Mouse (Mus musculus): Measurements from ENCODE around the gene Brd9. TPM values are rescaled to one million over a fixed set of nuclear protein-coding genes. Genes with fewer than 3 reads are reported as not detected.
A peak's percentile ranks its signal among the peaks of the same experiment; 100 is the strongest.

Brd9 gene
- polyA plus RNA-seq, 1 experiment from 2014 or later, result 48.4 TPM

- no peaks in the 10 kb centered on the region for H3K36me3 ChIP-seq (ENCODE audit: insufficient read depth, low read length)
- H3K4me3 ChIP-seq (ENCODE audit: low read length), result peak within 1 kb of the TSS; percentile 59
- peak within 1 kb of the TSS; percentile 61 for H3K9ac ChIP-seq (replicated peaks; ENCODE audit: low read length)
- peaks cover 13% of the 10 kb centered on the region; the same call in 1 of the 2 replicates for H3K4me1 ChIP-seq (ENCODE audit: insufficient read depth, low read length)
- peaks cover 34% of the 10 kb centered on the region for H3K27me3 ChIP-seq (ENCODE audit: insufficient read depth, low read length)
- H3K9me3 ChIP-seq (ENCODE audit: low read length), result no peaks in the 10 kb centered on the region
- under 1% methylated on average over 56 of the region's 56 CpGs for WGBS
- peak; percentile 98 for ATAC-seq (ENCODE audit: low FRiP score, low TSS enrichment)
- H3K27ac ChIP-seq (ENCODE audit: low read length), result no peak within 1 kb of the TSS
- H3K4me2 ChIP-seq (replicated peaks; ENCODE audit: low read depth, low read length), result peak within 1 kb of the TSS; percentile 98
Measured at GRCm38 (mm10) chr13:74008948-74009718, 71.5 kb downstream of the Brd9 start, which contains the start of gene Tppp. Gene Tppp (plus strand): TSS chr13:74009407.

DNA sequence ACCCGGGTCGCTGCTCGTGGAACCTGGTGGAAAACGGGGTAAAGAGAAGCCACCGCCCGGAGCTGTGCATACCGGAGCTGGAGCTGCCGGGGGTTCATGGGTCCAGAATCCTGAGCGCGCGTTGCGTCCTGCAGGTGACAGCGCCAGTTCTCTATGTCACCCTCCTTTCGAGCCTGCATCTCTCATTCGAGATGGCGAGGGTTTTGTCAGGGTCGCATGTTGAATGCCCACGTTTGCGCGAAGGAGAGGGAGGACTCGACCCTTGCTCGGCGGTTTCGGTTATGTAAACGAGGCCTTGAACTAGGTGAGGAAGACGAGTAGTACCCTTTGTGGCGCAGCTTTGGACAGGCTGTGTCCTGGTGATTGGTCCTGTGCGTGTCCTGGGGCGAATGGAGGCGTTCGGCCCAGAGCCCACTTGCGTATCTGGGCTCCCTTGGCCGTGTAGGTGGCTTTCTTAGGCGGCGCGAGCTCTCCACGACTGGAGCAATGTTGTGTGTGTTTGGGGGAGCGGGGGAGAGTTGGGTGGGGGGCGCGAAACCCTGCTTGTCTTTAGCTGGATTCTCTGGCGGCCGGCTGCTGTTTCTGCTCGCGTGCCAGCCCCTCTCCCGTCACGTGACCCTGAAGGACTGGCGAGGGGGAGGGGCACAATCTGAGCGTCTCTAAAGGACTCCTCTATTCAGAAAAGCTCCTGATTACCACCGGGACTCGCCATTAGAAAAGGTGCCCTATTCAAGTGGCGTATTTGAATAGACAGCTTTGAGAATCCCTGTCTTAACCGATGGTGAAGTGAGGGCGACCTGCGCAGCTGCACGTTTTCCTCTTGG is 72.4 kb downstream of the Brd9 start:
- peak overlapping the region; percentile 49 for H3K9ac ChIP-seq (replicated peaks; ENCODE audit: low read length)
- peak; percentile 29; the same call in 1 of the 2 replicates for ATAC-seq (ENCODE audit: low FRiP score, low TSS enrichment)
- WGBS, result 1% methylated on average over 55 of the region's 55 CpGs

More for the DNA sequence above, 72.4 kb downstream of the Brd9 start:
- Histone ChIP-seq H3K36me3 (ENCODE audit: insufficient read depth, low read length) (no peaks in the 10 kb centered on the region), H3K27ac (ENCODE audit: low read length) (no peak overlapping the region), H3K4me1 (ENCODE audit: insufficient read depth, low read length) (peaks cover 13% of the 10 kb centered on the region; the same call in 1 of the 2 replicates), H3K4me2 (replicated peaks; ENCODE audit: low read depth, low read length) (peak overlapping the region; percentile 98), H3K9me3 (ENCODE audit: low read length) (no peaks in the 10 kb centered on the region), H3K27me3 (ENCODE audit: insufficient read depth, low read length) (peaks cover 34% of the 10 kb centered on the region), H3K4me3 (ENCODE audit: low read length) (peak overlapping the region; percentile 59)

Small RNA genes lying within 50 kb of the gene (microRNA-seq; reads per million reads assigned to microRNA genes)
- gene Gm25197, result not detected

Other genes with a start within 250 kb of the Brd9 start
- 2.1 and 2.3 TPM in 2 replicates for gene Slc6a19, start 232.9 kb upstream of the Brd9 start, polyA plus RNA-seq (2015; fragmentation: Nextera tagmentation; extraction: Ambion mirVana)
- 27.0 and 28.1 TPM in 2 replicates for gene Slc12a7, start 204.7 kb upstream of the Brd9 start, polyA plus RNA-seq (2015; fragmentation: Nextera tagmentation; extraction: Ambion mirVana)
- gene Nkd2, start 90.2 kb upstream of the Brd9 start, polyA plus RNA-seq (2015; fragmentation: Nextera tagmentation; extraction: Ambion mirVana), result 7.8 and 8.2 TPM in 2 replicates
- 42.9 and 45.9 TPM in 2 replicates for gene Trip13, start within 50 bp of the Brd9 start, polyA plus RNA-seq (2015; fragmentation: Nextera tagmentation; extraction: Ambion mirVana)
- not detected in 2 replicates for gene Zdhhc11, start 26.0 kb downstream of the Brd9 start, polyA plus RNA-seq (2015; fragmentation: Nextera tagmentation; extraction: Ambion mirVana)
- 0.71 and 0.84 TPM in 2 replicates for gene Tppp, start 71.6 kb downstream of the Brd9 start, polyA plus RNA-seq (2015; fragmentation: Nextera tagmentation; extraction: Ambion mirVana)
- gene Cep72, start 124.5 kb downstream of the Brd9 start, polyA plus RNA-seq (2015; fragmentation: Nextera tagmentation; extraction: Ambion mirVana), result 17.8 and 18.4 TPM in 2 replicates
- gene Slc9a3, start 183.6 kb downstream of the Brd9 start, polyA plus RNA-seq (2015; fragmentation: Nextera tagmentation; extraction: Ambion mirVana), result 3.7 and 4.2 TPM in 2 replicates